Mouse (Mus musculus) thymus, adult 2 months (tissue): ENCODE measurements around the gene Fam210b.

Experiments
- CTCF ChIP-seq: fragments of 200-500 bp; IDR thresholded peaks from 2 replicates; pipeline ENCODE4 v1.5.1; 2012; ENCODE audit warnings: mild to moderate bottlenecking, control low read depth, low read length, moderate library complexity, borderline replicate concordance; ENCODE audit not compliant: control insufficient read depth, poor library complexity, insufficient read depth; ENCODE audit errors: extremely low read depth
- POLR2A ChIP-seq: fragments of 200-500 bp; IDR thresholded peaks from 2 replicates; pipeline ENCODE4 v1.6.1; 2012; ENCODE audit warnings: mild to moderate bottlenecking, low read length, control low read depth, moderate library complexity; ENCODE audit not compliant: control insufficient read depth, poor library complexity, insufficient read depth; ENCODE audit errors: extremely low read depth

- TF ChIP-seq CTCF (no peak), POLR2A (no peak)
These were observed 36.0 kb downstream of the Fam210b start for GRCm38 (mm10) chr2:172381341-172381740.
